Mouse (Mus musculus): ENCODE measurements around the gene Brd3.

DNA sequence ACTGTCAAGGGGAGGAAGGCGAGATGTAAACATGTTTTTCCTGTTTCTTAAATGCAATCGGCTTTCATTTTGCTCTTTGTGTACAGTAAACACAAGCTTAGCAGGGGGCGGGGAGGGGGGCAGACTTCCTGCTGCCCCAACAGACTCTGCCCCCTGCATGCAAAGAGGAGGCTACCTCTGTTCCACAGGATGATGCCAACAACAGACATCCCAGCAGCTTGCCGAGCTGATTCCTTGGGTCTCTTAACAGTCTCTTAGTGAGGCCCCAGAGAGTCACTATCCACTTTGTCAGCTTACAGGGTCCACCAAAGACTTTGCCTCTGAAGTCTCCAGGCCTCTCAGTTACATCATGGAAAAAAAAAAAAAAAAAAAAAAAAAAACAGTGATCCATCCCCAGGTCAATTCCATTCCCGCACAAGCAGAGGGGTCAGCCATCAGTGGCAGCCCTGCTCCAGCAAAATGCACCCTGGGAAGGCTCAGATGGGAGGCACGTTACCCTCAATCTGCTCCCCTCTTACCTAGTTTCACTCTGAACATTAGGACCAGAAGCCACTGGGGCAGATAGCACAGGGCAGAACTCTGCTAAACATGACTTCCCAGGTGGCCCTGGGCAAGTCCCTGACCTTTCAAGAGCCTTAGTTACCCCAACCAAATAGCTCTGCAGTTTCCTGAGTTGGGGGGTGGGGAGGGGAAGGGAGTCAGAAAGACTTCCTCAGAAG, 102.9 kb downstream of the Brd3 start:
- TF ChIP-seq CTCF (IDR thresholded peaks at IDR 0.05; ENCODE audit: insufficient read depth, low read depth, low read length) (no peak), POLR2A (IDR thresholded peaks at IDR 0.05; ENCODE audit: insufficient read depth, low read depth, low read length) (no peak)

Data from olfactory bulb, adult 2 months (tissue).